9 mouse cellular contexts compared by ENCODE assay signal in genomic region chr4:137851484-137851883, GRCm38 (mm10). TPM values are rescaled to one million over a fixed set of nuclear protein-coding genes. Genes with fewer than 3 reads are reported as not detected.
DNase-seq lines count a peak whose midpoint lies in the region; TF ChIP-seq lines count a peak whose summit lies in the region.
"Had no signal": no experiment of that assay in that cellular context is flagged by ENCODE, and none has a peak within 500 bp of the region (broad histone marks: within the 10 kb centered on the region; RNA-seq: fewer than 3 reads in every experiment).

No protein-coding gene starts in this region.

- H3K36me3 ChIP-seq in heart, embryonic 10.5 days = no peaks in the 10 kb centered on the region
- no peaks in the 10 kb centered on the region for H3K36me3 ChIP-seq in testis, adult 2 months (ENCODE audit: control insufficient read depth, insufficient read depth, low read length)
- H3K36me3 ChIP-seq: neural tube, embryonic 13.5 days had no signal

- WGBS in heart, embryonic 10.5 days = 46% methylated on average over 2 of the region's 2 CpGs

- no peak for TF ChIP-seq POLR2A in testis, adult 2 months (IDR thresholded peaks at IDR 0.05; ENCODE audit: control insufficient read depth, low read depth, low read length)

- no peak overlapping the region for H3K4me3 ChIP-seq in heart, embryonic 10.5 days
- H3K4me3 ChIP-seq in testis, adult 2 months (ENCODE audit: control insufficient read depth, low read depth, low read length) = no peak overlapping the region
- H3K4me3 ChIP-seq: neural tube, embryonic 13.5 days had no signal

- peaks cover 21% of the 10 kb centered on the region for H3K4me1 ChIP-seq in heart, embryonic 10.5 days
- no peaks in the 10 kb centered on the region for H3K4me1 ChIP-seq in testis, adult 2 months (ENCODE audit: control insufficient read depth, insufficient read depth, low read length)

- peak; percentile 46 for DNase-seq in heart, adult 8-10 months (ENCODE audit: low spot score)
- DNase-seq in heart, embryonic 10.5 days (ENCODE audit: low spot score) = no peak
- DNase-seq in right cerebral cortex, postnatal 4 days = peak; percentile 47
- no peak for DNase-seq in right cerebral cortex, adult 18-20 months
- DNase-seq in embryo, embryonic 10.5 days (ENCODE audit: low spot score) = peak; percentile 67
- DNase-seq in kidney, postnatal 36 days = peak; percentile 79 to 82
- no peak for DNase-seq in spleen, adult 18-20 months

- no peaks in the 10 kb centered on the region for H3K27me3 ChIP-seq in heart, embryonic 10.5 days (ENCODE audit: insufficient read depth, poor library complexity, severe bottlenecking)
- H3K27me3 ChIP-seq in testis, adult 2 months (ENCODE audit: control insufficient read depth, insufficient read depth, low read length) = no peaks in the 10 kb centered on the region
- H3K27me3 ChIP-seq: neural tube, embryonic 13.5 days had no signal

- H3K27ac ChIP-seq in heart, embryonic 10.5 days = no peak overlapping the region
- H3K27ac ChIP-seq in testis, adult 2 months (ENCODE audit: control insufficient read depth, insufficient read depth, low read depth, low read length) = no peak overlapping the region
- H3K27ac ChIP-seq: neural tube, embryonic 13.5 days had no signal

- H3K9me3 ChIP-seq in heart, embryonic 10.5 days = no peaks in the 10 kb centered on the region

- TF ChIP-seq CTCF in testis, adult 2 months (IDR thresholded peaks at IDR 0.05; ENCODE audit: control insufficient read depth, insufficient read depth, insufficient replicate concordance, low read depth, low read length) = peak; percentile 76; the same call in 1 of the 2 replicates

RNA-seq across cellular contexts. Expression of gene Ece1, which starts 10.6 kb away (rescaled TPM):
- 100 to 1,000 TPM; 101 to 124 (median 116) TPM for total RNA-seq in heart, adult 8-10 months (2022)
- polyA plus RNA-seq in heart, embryonic 10.5 days (2016; fragmentation: Nextera tagmentation; extraction: Ambion mirVana) = 118 and 165 TPM in 2 replicates
- 4.7 and 6.0 TPM in 2 replicates for polyA plus RNA-seq in testis, adult 2 months (2012; rRNA removed)

RNA-seq across cellular contexts. Expression of gene Alpl, which starts 55.3 kb away (rescaled TPM):
- total RNA-seq in heart, adult 8-10 months (2022) = 10 to 100 TPM; 54.6 to 70.0 (median 62.3) TPM
- 1.0 and 4.5 TPM in 2 replicates for polyA plus RNA-seq in heart, embryonic 10.5 days (2016; fragmentation: Nextera tagmentation; extraction: Ambion mirVana)
- polyA plus RNA-seq in testis, adult 2 months (2012; rRNA removed) = 7.2 and 8.2 TPM in 2 replicates

Comparison
In these comparisons a context has a peak if more than half of its experiments do, and no peak if none do; other contexts are left out.
1. DNase-seq: peak in heart, adult 8-10 months (single experiment), right cerebral cortex, postnatal 4 days (single experiment), embryo, embryonic 10.5 days (single experiment) and kidney, postnatal 36 days (2 of 2); none in heart, embryonic 10.5 days (single experiment), right cerebral cortex, adult 18-20 months (single experiment) and spleen, adult 18-20 months (0 of 2).
2. RNA of gene Ece1, which starts 10.6 kb away (polyA plus RNA-seq): 118 to 165 TPM in heart, embryonic 10.5 days; 4.7 to 6.0 TPM in testis, adult 2 months; every median in the first group is over 10 times any median in the second.